Mouse (Mus musculus): ENCODE data around the gene Mymx.

Mymx gene

DNA sequence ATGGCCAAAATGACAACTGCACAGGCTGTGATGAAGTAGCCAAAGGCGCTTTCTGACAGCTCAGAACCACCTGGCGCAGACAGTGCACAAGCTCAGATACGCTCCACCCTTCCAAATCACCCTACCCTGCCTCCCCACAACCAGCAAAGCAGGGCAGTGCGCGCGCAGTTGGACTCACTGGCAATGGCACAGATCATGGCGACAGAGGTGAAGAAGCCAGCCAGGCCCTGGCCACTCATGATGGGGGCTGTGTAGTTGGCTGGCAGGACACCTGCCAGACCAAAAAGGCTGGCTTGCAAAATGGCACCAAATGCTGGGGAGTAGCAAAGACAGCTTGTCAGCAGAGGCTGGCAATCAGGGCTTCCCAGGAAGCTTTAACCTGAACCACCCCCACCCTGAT is 12.7 kb downstream of the Mymx start:
- DNase-seq = no peak

DNA sequence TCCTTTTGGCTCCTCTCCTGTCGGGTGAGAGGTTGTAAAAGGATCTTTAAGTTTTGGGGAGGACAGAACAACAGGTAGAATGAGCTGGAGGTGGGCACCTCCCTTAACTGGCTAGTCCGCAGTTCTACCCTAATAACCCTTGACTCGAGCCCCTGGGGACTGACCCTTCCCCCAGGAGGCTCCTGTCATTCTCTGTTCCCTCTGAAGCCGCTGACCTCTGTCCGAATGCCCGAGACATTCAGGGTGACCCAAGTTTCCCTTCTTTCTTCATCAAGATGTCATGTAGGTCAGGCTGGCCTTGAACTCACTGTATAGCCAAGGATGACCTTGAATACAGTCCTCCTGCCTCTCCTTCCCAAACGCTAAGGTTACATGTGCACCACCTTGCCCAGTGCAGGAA is 13.5 kb downstream of the Mymx start:
- no peak for DNase-seq

GRCm38 (mm10) chr17:45586449-45586837 is 15.5 kb downstream of the Mymx start:
- DNase-seq = no peak

DNA sequence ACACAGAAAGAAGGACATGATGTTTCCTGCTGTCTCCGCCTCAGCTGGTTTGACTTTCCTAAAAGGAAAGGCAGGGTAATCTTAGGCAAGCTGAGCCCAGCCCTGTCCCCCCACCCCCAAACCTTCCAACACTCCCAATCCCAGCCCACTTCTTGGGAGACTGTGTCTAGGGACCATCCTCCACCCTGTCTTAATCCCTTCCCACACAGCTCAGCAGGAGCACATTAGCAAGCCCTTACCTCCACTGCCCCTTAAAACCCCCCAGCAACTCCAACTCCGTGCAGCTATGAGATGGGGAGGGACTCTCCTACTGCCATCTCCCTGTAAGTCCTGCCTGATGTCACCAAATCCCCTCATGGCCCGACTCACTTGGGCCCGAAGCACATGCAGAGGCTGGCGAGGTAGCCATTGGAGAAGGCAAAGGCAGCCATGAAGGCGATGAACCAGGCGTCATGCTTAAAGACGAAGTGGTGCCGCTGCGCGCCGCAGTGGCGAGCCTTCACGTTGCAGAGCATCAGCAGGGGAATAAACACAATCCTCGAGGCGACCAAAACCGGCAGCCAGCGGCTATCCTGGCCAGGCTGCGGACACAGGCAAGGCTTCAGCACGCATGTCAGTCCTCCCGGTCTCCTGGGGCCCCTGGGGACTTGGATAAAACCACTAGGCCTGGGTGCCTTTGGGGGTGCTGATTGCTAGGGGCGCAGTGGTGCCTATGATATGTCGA is 16.0 kb downstream of the Mymx start:
- no peak for DNase-seq

DNA sequence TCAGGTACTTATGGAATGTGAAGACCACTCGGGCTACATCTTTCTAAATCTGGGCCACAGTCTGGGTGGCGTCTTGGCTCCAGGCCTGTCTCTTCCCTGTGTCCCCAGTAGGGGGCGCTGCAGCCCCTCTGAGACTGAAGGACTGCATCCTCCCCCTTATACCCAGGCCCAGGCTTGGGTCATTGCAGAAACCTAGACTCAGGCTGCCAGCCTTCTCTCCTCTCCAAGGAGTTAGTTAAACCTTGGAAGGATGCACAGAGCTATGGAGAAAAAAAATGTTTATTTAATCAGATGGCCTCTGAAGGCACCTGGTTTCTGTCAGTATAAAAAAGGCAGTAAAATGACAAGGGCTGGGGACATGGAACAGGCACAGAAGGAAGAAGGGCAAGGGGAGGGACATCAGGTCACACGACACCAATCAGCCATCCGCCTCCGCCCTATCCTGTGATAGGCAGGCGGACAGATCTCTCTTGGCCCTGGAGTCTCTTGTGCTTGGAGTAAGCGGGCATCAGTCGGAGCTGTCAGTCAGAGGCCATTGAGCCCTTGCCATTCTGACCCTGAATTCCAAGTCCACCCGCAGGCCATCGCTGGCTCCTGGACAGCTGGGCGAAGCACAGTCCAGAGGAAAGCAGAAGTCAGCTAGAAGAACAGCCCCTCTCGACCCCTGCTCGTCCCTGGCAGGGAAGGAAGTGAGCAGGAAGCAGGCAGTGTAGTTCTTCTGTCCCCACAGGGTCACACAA is 16.8 kb downstream of the Mymx start:
- peak; percentile 86 for DNase-seq

DNA sequence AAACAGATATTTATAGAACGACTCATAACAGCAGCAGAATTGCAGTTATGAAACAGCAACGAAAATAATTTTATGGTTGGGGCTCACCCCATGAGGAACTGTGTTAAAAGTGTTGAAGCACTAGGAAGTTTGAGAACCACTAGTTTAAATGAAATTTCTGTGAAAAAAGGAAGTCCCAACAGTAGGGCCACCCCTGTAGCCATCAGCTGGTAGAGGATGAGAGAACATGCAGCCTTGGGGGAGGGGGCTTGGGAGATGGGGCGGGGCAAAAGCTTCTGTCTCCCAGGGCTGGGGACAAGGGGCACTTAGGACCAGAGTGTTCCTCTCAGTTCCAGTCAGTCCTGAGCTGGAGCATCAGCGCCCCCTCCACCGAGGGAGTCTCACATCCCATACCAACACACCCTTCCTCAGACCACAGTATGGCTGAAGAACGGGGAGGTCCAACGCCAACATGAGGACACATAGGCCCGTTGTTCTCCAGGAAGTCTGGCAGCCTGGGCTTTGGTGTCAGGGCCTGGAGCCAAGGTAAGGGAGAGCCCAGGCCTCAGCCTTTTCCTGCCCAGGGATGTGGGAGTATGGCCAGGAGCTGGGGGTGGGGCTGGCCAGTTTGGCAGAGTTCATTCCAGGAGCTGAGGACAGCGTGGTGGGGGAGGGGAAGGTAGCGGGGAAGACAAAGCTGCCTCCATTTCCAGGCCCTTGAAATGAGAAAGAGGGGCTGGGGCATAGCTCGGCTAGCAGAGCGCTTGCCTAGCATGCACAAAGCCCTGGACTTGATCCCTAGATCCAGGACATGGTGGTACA is 17.6 kb downstream of the Mymx start:
- DNase-seq = peak; percentile 94

DNA sequence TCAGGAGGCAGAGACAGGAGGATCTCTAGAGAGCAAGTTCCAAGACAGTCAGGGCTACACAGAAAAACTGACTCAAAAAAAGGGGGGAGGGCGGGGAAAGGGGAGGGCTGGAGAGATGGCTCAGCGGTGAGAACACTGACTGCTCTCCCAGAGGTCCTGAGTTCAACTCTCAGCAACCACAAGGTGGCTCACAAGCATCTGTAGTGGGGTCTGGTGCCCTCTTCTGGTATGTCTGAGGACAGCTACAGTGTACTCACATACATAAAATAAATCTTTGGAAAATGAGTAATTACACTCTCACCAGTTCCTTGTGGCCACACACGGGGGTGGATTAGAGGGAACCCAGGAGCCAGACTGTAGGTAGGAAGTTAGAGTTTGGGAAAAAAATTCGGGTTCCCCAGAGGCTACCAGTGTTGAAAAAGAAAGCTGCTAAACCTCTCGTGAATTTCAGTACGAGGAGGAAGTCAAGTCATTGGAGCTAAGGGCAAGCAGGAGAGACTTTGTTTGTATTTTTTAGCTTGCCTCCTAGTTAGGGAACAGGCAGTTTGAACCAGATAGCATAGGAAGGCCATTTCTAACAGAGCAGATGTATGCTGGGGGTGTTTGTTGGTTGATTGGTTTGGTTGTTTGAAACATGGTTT is 19.1 kb downstream of the Mymx start:
- DNase-seq = peak; percentile 62

DNA sequence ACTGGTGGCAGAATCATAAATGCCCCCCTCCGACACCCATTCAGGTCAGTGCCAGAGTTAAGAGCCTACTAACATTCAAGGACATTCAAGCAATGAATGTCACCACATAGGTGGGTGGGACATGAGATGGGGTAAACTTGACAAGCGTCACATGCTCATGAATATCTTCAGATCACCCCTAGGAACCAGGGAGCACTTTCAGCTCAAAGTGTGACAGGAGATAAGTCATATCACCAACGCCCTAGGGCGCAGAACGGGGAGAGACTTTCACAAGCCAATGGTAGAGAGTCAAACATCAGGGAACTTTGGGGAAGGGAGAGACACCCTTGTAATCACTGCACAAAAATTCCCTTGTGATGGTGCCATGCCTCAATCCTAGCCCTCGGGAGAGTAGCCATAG is 19.7 kb downstream of the Mymx start:
- DNase-seq = no peak

DNA sequence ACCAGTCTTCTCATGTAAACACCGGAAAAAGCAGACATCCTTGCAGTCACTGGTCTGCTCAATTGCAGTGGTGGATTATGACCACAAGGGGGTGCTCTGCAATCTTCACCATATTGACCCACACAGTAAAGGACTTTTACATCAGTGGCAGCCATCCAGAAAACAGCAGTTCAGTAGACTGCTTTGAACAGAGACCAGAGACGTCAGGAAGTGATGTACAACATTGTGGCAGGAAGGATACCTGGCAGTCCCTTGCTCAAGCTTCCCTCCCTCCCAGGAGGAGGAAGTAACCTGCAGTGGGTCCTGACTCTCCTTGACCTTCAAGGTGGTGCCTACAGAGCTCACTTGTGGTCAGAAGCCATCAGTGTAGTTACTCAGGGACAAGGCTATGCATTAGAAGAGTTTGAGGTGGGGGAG is 20.3 kb downstream of the Mymx start:
- peak; percentile 89 for DNase-seq

- DNase-seq = peak; percentile 77
Observed at GRCm38 (mm10) chr17:45580958-45581477, 20.9 kb downstream of the Mymx start.

GRCm38 (mm10) chr17:45579554-45579953 is 22.3 kb downstream of the Mymx start:
- DNase-seq = no peak

DNA sequence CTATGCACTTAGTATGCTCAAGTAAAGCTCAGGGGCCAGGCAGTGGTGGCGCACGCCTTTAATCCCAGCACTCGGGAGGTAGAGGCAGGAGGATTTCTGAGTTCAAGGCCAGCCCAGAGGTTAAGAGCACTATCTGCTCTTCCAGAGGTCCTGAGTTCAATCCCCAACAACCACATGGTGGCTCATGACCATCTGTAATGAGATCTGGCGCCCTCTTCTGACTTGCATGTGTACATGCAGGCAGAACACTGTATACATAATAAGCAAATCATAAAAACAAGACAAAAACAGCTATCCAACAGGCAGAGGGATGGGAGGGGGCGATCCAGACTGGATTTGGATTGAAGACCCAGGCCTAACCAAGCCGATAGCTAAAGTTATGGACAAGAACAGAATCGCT is 23.1 kb downstream of the Mymx start:
- no peak for DNase-seq

- DNase-seq = no peak
Observed at GRCm38 (mm10) chr17:45578242-45578641, 23.7 kb downstream of the Mymx start.

- no peak for DNase-seq
Observed at GRCm38 (mm10) chr17:45575123-45575897, 26.6 kb downstream of the Mymx start.

DNA sequence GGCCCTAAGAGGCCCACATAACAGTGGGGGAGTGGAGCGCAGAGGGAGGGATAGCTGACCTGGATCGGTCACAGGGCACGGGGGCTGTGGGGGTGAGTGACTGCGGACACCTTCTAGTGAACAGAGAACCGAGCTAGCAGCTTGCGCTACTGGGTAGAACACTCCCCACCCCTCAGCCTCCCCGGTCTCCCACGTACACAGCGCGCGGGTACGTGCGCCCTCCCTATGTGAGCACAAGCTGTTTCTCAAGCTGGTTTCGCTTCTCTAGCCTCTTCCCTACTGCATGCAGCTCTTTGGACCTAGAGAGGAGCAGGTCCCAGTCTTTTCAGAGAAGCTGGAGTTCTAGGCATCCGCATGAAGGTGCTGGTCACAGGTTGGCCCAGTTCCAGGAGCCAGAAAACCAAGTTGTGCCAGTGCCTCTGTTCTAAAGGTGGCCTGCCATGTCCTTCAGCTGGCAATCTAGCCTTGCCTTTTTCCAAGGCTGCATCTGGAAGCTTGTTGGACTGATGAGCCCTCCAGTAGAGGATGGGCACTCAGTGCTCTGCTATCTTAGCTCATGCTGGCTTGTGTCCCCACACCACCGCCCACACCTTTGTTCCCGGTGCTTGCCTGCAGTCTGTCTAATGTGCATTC is 27.7 kb downstream of the Mymx start:
- DNase-seq = peak; percentile 76

DNA sequence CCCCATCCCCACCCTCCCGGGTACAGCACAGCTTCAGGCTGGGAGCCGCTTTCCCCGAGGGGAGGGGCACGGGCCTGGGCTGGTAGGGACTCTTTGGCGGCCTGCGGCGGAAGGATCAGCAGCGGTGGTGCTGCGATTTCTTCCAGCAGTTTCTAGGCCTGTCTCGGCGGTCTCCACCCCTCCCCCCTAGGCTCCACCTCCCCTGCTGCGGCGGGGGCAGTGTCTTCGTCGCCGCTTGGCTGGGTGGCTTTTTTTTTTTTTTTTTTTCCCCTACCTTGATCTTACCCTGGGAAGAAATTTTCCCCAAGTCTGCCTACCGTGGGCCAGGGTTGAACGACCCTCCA is 28.1 kb downstream of the Mymx start:
- DNase-seq = peak; percentile 99

GRCm38 (mm10) chr17:45573087-45573779 is 28.7 kb downstream of the Mymx start, which contains the start of gene Hsp90ab1:
Hsp90ab1 (minus strand) TSS chr17:45573271.
- peak; percentile 99 for DNase-seq

DNA sequence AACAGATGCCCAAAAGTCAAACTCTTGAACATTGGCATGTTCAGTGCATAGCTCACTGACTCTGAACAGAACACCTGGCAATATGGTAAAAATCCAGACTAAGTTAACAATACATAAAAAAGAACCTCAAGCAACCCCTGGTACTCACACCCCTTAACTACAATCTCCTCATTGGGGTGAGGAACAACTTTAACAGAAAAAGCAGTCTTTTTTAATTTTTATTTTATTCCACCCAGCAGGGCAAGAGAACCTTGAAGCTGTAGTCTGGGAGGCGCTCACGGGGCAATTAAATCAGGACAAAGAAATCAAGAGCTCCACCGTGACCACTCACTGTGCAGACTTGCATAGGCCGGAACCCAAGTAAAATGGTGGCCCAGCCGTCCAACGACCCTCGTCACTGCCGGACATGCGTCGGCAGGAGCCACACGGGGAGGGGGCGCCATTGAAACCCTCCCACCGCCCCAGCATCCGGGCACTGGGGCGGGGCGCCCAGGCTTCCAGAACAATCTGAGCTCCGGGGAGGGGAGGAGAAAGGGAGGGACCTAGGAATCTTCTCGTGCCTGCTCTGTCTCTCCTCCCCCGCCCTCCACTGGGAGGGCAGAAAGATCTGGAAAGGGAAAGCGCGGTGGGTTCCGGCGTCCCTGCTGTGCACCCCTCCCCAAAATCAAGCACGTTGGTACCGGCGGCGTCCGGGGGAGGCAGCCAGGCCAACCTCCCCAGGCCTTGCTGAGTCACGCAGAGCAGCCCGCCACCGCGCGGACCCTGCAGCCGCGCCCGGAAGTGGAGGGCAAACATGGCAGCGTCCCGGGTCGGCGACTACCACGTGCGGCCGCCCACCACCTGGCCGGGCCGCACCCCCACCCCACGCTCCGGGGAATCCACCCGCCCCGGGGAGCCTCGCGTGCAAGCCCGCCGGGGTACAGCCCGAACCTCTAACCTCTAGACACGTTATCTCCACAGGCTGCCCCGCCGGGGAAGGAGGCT is 29.5 kb downstream of the Mymx start:
- peak; percentile 90 for DNase-seq

DNA sequence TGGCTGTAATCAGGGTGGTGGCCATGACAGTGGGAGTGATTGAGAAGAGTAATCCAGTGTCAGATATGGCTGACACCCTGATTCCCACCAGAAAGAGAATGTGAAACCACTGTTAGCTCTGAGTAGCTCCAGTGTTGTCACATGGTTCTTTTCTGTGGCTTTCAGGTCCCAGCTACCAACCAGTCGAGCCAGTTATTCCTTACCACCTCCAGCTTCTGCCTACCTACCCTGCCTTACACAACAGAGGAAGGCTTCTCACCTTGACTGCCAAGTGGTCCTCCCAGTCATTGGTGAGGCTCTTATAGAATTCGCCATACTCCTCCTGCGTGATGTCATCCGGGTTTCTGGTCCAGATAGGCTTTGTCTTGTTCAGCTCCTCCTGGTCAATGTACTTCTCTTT is 31.9 kb downstream of the Mymx start:
- no peak for DNase-seq

DNA sequence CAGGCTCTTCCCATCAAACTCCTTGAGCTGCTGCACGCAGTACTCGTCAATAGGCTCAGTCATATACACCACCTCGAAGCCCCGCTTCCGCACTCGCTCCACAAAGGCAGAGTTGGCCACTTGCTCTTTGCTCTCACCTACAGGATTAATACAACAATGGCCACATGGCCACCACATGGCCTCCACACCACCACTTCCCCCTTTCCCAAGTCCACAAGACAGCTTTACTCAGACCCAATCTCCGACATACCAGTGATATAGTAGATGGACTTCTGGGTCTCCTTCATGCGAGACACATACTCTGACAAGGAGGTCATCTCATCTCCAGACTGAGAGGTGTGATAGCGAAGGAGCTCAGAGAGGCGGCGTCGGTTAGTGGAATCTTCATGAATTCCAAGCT is 32.9 kb downstream of the Mymx start:
- DNase-seq = no peak

All from lung, postnatal 36 days (tissue).